Mouse (Mus musculus) inflammation-experienced regulatory T-cells, adult 6 months (primary cell): Measurements from ENCODE around the gene Cdc37. TPM values are rescaled to one million over a fixed set of nuclear protein-coding genes. Genes with fewer than 3 reads are reported as not detected.
A peak's percentile ranks its signal among the peaks of the same experiment; 100 is the strongest.

Experiments
- ATAC-seq: one replicate; pipeline ENCODE4 v1.8.0; 2017
- polyA plus RNA-seq, 3 experiments: library from polyadenylated mRNA; unstranded; fragments of 100-300 nt; shearing (Covaris generic); gene quantifications; one replicate each; pipeline ENCODE4 v1.2.1; 2017

Gene Cdc37
- polyA plus RNA-seq, 3 experiments from 2014 or later: 84.2 to 97.0 (median 95.3) TPM

GRCm38 (mm10) chr9:21093423-21093822 is 56.4 kb downstream of the Cdc37 start:
- no peak for ATAC-seq

- peak; percentile 98 for ATAC-seq
Observed at GRCm38 (mm10) chr9:21091707-21092320, 58.0 kb downstream of the Cdc37 start, which contains the start of the genes Gm38431 and Raver1. TSS of gene Gm38431 (minus strand) at chr9:21091997. TSS of gene Raver1 (minus strand) at chr9:21092008.

- no peak for ATAC-seq
Observed at GRCm38 (mm10) chr9:21090972-21091706, 58.6 kb downstream of the Cdc37 start.

GRCm38 (mm10) chr9:21090537-21090936 is 59.2 kb downstream of the Cdc37 start:
- ATAC-seq: no peak

GRCm38 (mm10) chr9:21083324-21083723 is 66.5 kb downstream of the Cdc37 start:
- no peak for ATAC-seq

Other genes starting within 250 kb of the Cdc37 start
- 10 to 100 TPM; 41.0 to 78.9 (median 43.9) TPM for gene Dnmt1, start 190.1 kb downstream of the Cdc37 start, polyA plus RNA-seq
- gene S1pr2, start 173.2 kb downstream of the Cdc37 start, polyA plus RNA-seq: 1 to 10 TPM; 5.1 to 6.4 (median 5.9) TPM
- 100 to 1,000 TPM in 2 of 3 experiments, 10 to 100 TPM in 1; 95.6 to 122 (median 112) TPM for gene Mrpl4, start 147.2 kb downstream of the Cdc37 start, polyA plus RNA-seq
- 10 to 100 TPM; 50.8 to 92.7 (median 68.9) TPM for gene Icam1, start 134.0 kb downstream of the Cdc37 start, polyA plus RNA-seq
- 1 to 10 TPM; 1.6 to 6.3 (median 3.1) TPM for gene Icam4, start 120.6 kb downstream of the Cdc37 start, polyA plus RNA-seq
- under 1 TPM in 2 of 3 experiments, not detected in 1; 0.25 to 0.31 TPM for gene Icam5, start 117.9 kb downstream of the Cdc37 start, polyA plus RNA-seq
- gene Zglp1, start 82.9 kb downstream of the Cdc37 start, polyA plus RNA-seq: 1 to 10 TPM in 1 of 3 experiments, under 1 TPM in 1, not detected in 1; 0.82 to 3.0 TPM
- gene Gm49373, start 76.9 kb downstream of the Cdc37 start, polyA plus RNA-seq: not detected
- gene Fdx1l, start 76.4 kb downstream of the Cdc37 start, polyA plus RNA-seq: 10 to 100 TPM in 2 of 3 experiments, 1 to 10 TPM in 1; 9.8 to 15.0 (median 14.9) TPM
- gene Gm38431, start 58.0 kb downstream of the Cdc37 start, polyA plus RNA-seq: 1 to 10 TPM in 1 of 3 experiments, under 1 TPM in 1, not detected in 1; 0.31 to 8.4 TPM
- 10 to 100 TPM; 16.6 to 23.9 (median 21.3) TPM for gene Raver1, start 58.0 kb downstream of the Cdc37 start, polyA plus RNA-seq
- 10 to 100 TPM; 36.3 to 61.7 (median 57.7) TPM for gene Tyk2, start 18.7 kb downstream of the Cdc37 start, polyA plus RNA-seq
- 1 to 10 TPM in 1 of 3 experiments, under 1 TPM in 2; 0.54 to 1.3 (median 0.82) TPM for gene Pde4a, start 15.7 kb upstream of the Cdc37 start, polyA plus RNA-seq
- gene Keap1, start 89.4 kb upstream of the Cdc37 start, polyA plus RNA-seq: 10 to 100 TPM; 20.8 to 28.9 (median 21.5) TPM
- gene S1pr5, start 98.5 kb upstream of the Cdc37 start, polyA plus RNA-seq: under 1 TPM in 1 of 3 experiments, not detected in 2; 0.17 TPM
- gene Atg4d, start 115.3 kb upstream of the Cdc37 start, polyA plus RNA-seq: 10 to 100 TPM; 23.5 to 32.5 (median 24.2) TPM
- 10 to 100 TPM; 16.5 to 36.2 (median 26.9) TPM for gene Kri1, start 138.0 kb upstream of the Cdc37 start, polyA plus RNA-seq
- 100 to 1,000 TPM; 116 to 131 (median 128) TPM for gene Cdkn2d, start 141.4 kb upstream of the Cdc37 start, polyA plus RNA-seq
- gene Ap1m2, start 162.4 kb upstream of the Cdc37 start, polyA plus RNA-seq: 1 to 10 TPM in 1 of 3 experiments, under 1 TPM in 2; 0.36 to 1.0 (median 0.42) TPM
- gene Slc44a2, start 170.7 kb upstream of the Cdc37 start, polyA plus RNA-seq: 100 to 1,000 TPM; 125 to 263 (median 241) TPM
- 100 to 1,000 TPM in 2 of 3 experiments, 10 to 100 TPM in 1; 92.5 to 122 (median 122) TPM for gene Ilf3, start 217.9 kb upstream of the Cdc37 start, polyA plus RNA-seq